Mouse (Mus musculus) testis, adult 2 months (tissue): ENCODE results near the gene Sparc. TPM values are rescaled to one million over a fixed set of nuclear protein-coding genes. Genes with fewer than 3 reads are reported as not detected.

Experiments used
- H3K27ac ChIP-seq: fragments of 200-500 bp; 2 replicates; pipeline ENCODE4 v1.5.1; 2012; ENCODE audit warnings: low read depth, low read length; ENCODE audit not compliant: control insufficient read depth, insufficient read depth
- H3K27me3 ChIP-seq: fragments of 200-500 bp; 2 replicates; pipeline ENCODE4 v1.6.1; 2012; ENCODE audit warnings: mild to moderate bottlenecking, low read length, moderate library complexity; ENCODE audit not compliant: control insufficient read depth, insufficient read depth
- H3K36me3 ChIP-seq: fragments of 200-500 bp; 2 replicates; pipeline ENCODE4 v1.6.1; 2012; ENCODE audit warnings: mild to moderate bottlenecking, low read length; ENCODE audit not compliant: control insufficient read depth, insufficient read depth
- H3K4me1 ChIP-seq: fragments of 200-500 bp; 2 replicates; pipeline ENCODE4 v1.6.1; 2012; ENCODE audit warnings: low read length; ENCODE audit not compliant: control insufficient read depth, insufficient read depth
- H3K4me3 ChIP-seq: fragments of 200-500 bp; 2 replicates; pipeline ENCODE4 v1.5.1; 2012; ENCODE audit warnings: low read depth, mild to moderate bottlenecking, low read length, moderate library complexity, mixed read lengths; ENCODE audit not compliant: control insufficient read depth
- CTCF ChIP-seq: fragments of 200-500 bp; IDR thresholded peaks from 2 replicates; pipeline ENCODE4 v1.5.1; 2012; ENCODE audit warnings: low read depth, mild to moderate bottlenecking, inconsistent platforms, low read length, moderate library complexity; ENCODE audit not compliant: control insufficient read depth, insufficient read depth, insufficient replicate concordance
- POLR2A ChIP-seq: fragments of 200-500 bp; IDR thresholded peaks from 2 replicates; pipeline ENCODE4 v1.6.1; 2012; ENCODE audit warnings: low read depth, mild to moderate bottlenecking, inconsistent platforms, low read length, moderate library complexity; ENCODE audit not compliant: control insufficient read depth
- polyA plus RNA-seq: library from polyadenylated mRNA; depleted of rRNA; stranded (reverse); fragments of >200 nt; gene quantifications from 2 replicates; pipeline ENCODE4 v1.2.3, GENCODE M21; 2012

Sparc gene
- polyA plus RNA-seq, 1 experiment = 406 TPM

GRCm38 (mm10) chr11:55372001-55372400, 51.0 kb downstream of the Sparc start:
- no peak overlapping the region for H3K27ac ChIP-seq
- H3K36me3 ChIP-seq = no peaks in the 10 kb centered on the region
- H3K4me1 ChIP-seq = peaks cover 3% of the 10 kb centered on the region
- H3K4me3 ChIP-seq = no peak overlapping the region
- TF ChIP-seq POLR2A (no peak), CTCF (no peak)
- H3K27me3 ChIP-seq = no peaks in the 10 kb centered on the region

- Histone ChIP-seq H3K4me3 (no peak overlapping the region), H3K4me1 (peaks cover 3% of the 10 kb centered on the region), H3K27ac (no peak overlapping the region), H3K27me3 (no peaks in the 10 kb centered on the region), H3K36me3 (no peaks in the 10 kb centered on the region)
- TF ChIP-seq CTCF (no peak), POLR2A (no peak)
Measured at GRCm38 (mm10) chr11:55369093-55369471, 53.9 kb downstream of the Sparc start.

- Histone ChIP-seq H3K27ac (no peak overlapping the region), H3K4me3 (no peak overlapping the region)
- TF ChIP-seq POLR2A (no peak), CTCF (no peak)
Measured at GRCm38 (mm10) chr11:55368388-55369092, 54.4 kb downstream of the Sparc start.

GRCm38 (mm10) chr11:55367783-55368182, 55.2 kb downstream of the Sparc start:
- Histone ChIP-seq H3K4me3 (no peak overlapping the region), H3K4me1 (no peaks in the 10 kb centered on the region), H3K36me3 (no peaks in the 10 kb centered on the region), H3K27me3 (no peaks in the 10 kb centered on the region), H3K27ac (no peak overlapping the region)
- TF ChIP-seq CTCF (no peak), POLR2A (no peak)

More at GRCm38 (mm10) chr11:55368388-55369092, 54.4 kb downstream of the Sparc start:
- Histone ChIP-seq H3K4me1 (peaks cover 3% of the 10 kb centered on the region), H3K27me3 (no peaks in the 10 kb centered on the region), H3K36me3 (no peaks in the 10 kb centered on the region)

GRCm38 (mm10) chr11:55365840-55366239, 57.1 kb downstream of the Sparc start:
- Histone ChIP-seq H3K36me3 (no peaks in the 10 kb centered on the region), H3K27ac (no peak overlapping the region), H3K4me3 (no peak overlapping the region), H3K27me3 (no peaks in the 10 kb centered on the region), H3K4me1 (no peaks in the 10 kb centered on the region)
- TF ChIP-seq POLR2A = no peak
- TF ChIP-seq CTCF = no peak

- no peak overlapping the region for H3K4me3 ChIP-seq
- no peak overlapping the region for H3K27ac ChIP-seq
- no peaks in the 10 kb centered on the region for H3K4me1 ChIP-seq
- H3K36me3 ChIP-seq = no peaks in the 10 kb centered on the region
- H3K27me3 ChIP-seq = no peaks in the 10 kb centered on the region
- TF ChIP-seq CTCF (no peak), POLR2A (no peak)
Measured at GRCm38 (mm10) chr11:55365242-55365641, 57.7 kb downstream of the Sparc start.

- TF ChIP-seq CTCF (no peak), POLR2A (no peak)
- no peaks in the 10 kb centered on the region for H3K27me3 ChIP-seq
- H3K4me1 ChIP-seq = no peaks in the 10 kb centered on the region
- no peak overlapping the region for H3K27ac ChIP-seq
- no peak overlapping the region for H3K4me3 ChIP-seq
- H3K36me3 ChIP-seq = no peaks in the 10 kb centered on the region
Measured at GRCm38 (mm10) chr11:55364662-55365061, 58.3 kb downstream of the Sparc start.
